Mouse (Mus musculus): ENCODE data around the gene Mprip. TPM values are rescaled to one million over a fixed set of nuclear protein-coding genes. Genes with fewer than 3 reads are reported as not detected.
"Not testable (repeated sequence)": the region's sequence is repeated elsewhere in the genome, so short reads cannot be mapped to it uniquely, and the experiment has no call there.

The Mprip gene
- polyA plus RNA-seq, 1 experiment: 3.0 TPM

GRCm38 (mm10) chr11:59719185-59719584 lies 58.1 kb downstream of the Mprip start:
- no peak overlapping the region for H3K4me3 ChIP-seq (replicated peaks)
- no peaks in the 10 kb centered on the region for H3K27me3 ChIP-seq (ENCODE audit: control insufficient read depth)
- peaks cover 8% of the 10 kb centered on the region for H3K36me3 ChIP-seq (ENCODE audit: control insufficient read depth)
- H3K4me1 ChIP-seq (ENCODE audit: control insufficient read depth): peaks cover 64% of the 10 kb centered on the region
- TF ChIP-seq GATA1 (IDR thresholded peaks at IDR 0.05; ENCODE audit: low read length): no peak
- TF ChIP-seq TAL1 (IDR thresholded peaks at IDR 0.05; ENCODE audit: low read length): no peak
- H3K9me3 ChIP-seq (ENCODE audit: control insufficient read depth, low read length): no peaks in the 10 kb centered on the region

GRCm38 (mm10) chr11:59721385-59721784 lies 60.3 kb downstream of the Mprip start:
- TF ChIP-seq TAL1 (IDR thresholded peaks at IDR 0.05; ENCODE audit: low read length) (no peak), GATA1 (IDR thresholded peaks at IDR 0.05; ENCODE audit: low read length) (no peak)
- Histone ChIP-seq H3K4me1 (ENCODE audit: control insufficient read depth) (peaks cover 52% of the 10 kb centered on the region), H3K9me3 (ENCODE audit: control insufficient read depth, low read length) (no peaks in the 10 kb centered on the region), H3K36me3 (ENCODE audit: control insufficient read depth) (peaks cover 7% of the 10 kb centered on the region), H3K27me3 (ENCODE audit: control insufficient read depth) (no peaks in the 10 kb centered on the region), H3K4me3 (replicated peaks) (no peak overlapping the region)

- Histone ChIP-seq H3K27me3 (ENCODE audit: control insufficient read depth) (no peaks in the 10 kb centered on the region), H3K36me3 (ENCODE audit: control insufficient read depth) (peaks cover 38% of the 10 kb centered on the region), H3K4me1 (ENCODE audit: control insufficient read depth) (peaks cover 9% of the 10 kb centered on the region), H3K4me3 (replicated peaks) (no peak overlapping the region), H3K9me3 (ENCODE audit: control insufficient read depth, low read length) (no peaks in the 10 kb centered on the region)
- TF ChIP-seq GATA1 (IDR thresholded peaks at IDR 0.05; ENCODE audit: low read length): no peak
- TF ChIP-seq TAL1 (IDR thresholded peaks at IDR 0.05; ENCODE audit: low read length): no peak
Observed at GRCm38 (mm10) chr11:59727204-59727603, 66.1 kb downstream of the Mprip start.

- no peaks in the 10 kb centered on the region for H3K27me3 ChIP-seq (ENCODE audit: control insufficient read depth)
- H3K4me1 ChIP-seq (ENCODE audit: control insufficient read depth): no peaks in the 10 kb centered on the region
- H3K9me3 ChIP-seq (ENCODE audit: control insufficient read depth, low read length): no peaks in the 10 kb centered on the region
- TF ChIP-seq GATA1 (IDR thresholded peaks at IDR 0.05; ENCODE audit: low read length) (no peak), TAL1 (IDR thresholded peaks at IDR 0.05; ENCODE audit: low read length) (no peak)
- H3K36me3 ChIP-seq (ENCODE audit: control insufficient read depth): peaks cover 64% of the 10 kb centered on the region
- H3K4me3 ChIP-seq (replicated peaks): no peak overlapping the region
Observed at GRCm38 (mm10) chr11:59731821-59732220, 70.7 kb downstream of the Mprip start.

GRCm38 (mm10) chr11:59732407-59733066 lies 71.4 kb downstream of the Mprip start:
- TF ChIP-seq GATA1 (IDR thresholded peaks at IDR 0.05; ENCODE audit: low read length): no peak
- TF ChIP-seq TAL1 (IDR thresholded peaks at IDR 0.05; ENCODE audit: low read length): no peak
- no peaks in the 10 kb centered on the region for H3K27me3 ChIP-seq (ENCODE audit: control insufficient read depth)
- no peaks in the 10 kb centered on the region for H3K9me3 ChIP-seq (ENCODE audit: control insufficient read depth, low read length)
- no peak overlapping the region for H3K4me3 ChIP-seq (replicated peaks)
- H3K36me3 ChIP-seq (ENCODE audit: control insufficient read depth): peaks cover 69% of the 10 kb centered on the region
- peaks cover under 1% of the 10 kb centered on the region; the same call in 1 of the 2 replicates for H3K4me1 ChIP-seq (ENCODE audit: control insufficient read depth)

- not testable (repeated sequence) for H3K4me3 ChIP-seq (replicated peaks); H3K27me3 ChIP-seq (ENCODE audit: control insufficient read depth); H3K9me3 ChIP-seq (ENCODE audit: control insufficient read depth, low read length); H3K4me1 ChIP-seq (ENCODE audit: control insufficient read depth)
- H3K36me3 ChIP-seq (ENCODE audit: control insufficient read depth): peaks cover 71% of the 10 kb centered on the region
Observed at GRCm38 (mm10) chr11:59733600-59733999, 72.5 kb downstream of the Mprip start.

GRCm38 (mm10) chr11:59734335-59734734 lies 73.2 kb downstream of the Mprip start:
- TF ChIP-seq TAL1 (IDR thresholded peaks at IDR 0.05; ENCODE audit: low read length) (no peak), GATA1 (IDR thresholded peaks at IDR 0.05; ENCODE audit: low read length) (no peak)
- H3K36me3 ChIP-seq (ENCODE audit: control insufficient read depth): peaks cover 73% of the 10 kb centered on the region
- no peaks in the 10 kb centered on the region for H3K9me3 ChIP-seq (ENCODE audit: control insufficient read depth, low read length)
- H3K27me3 ChIP-seq (ENCODE audit: control insufficient read depth): no peaks in the 10 kb centered on the region
- H3K4me1 ChIP-seq (ENCODE audit: control insufficient read depth): peaks cover 12% of the 10 kb centered on the region
- no peak overlapping the region for H3K4me3 ChIP-seq (replicated peaks)

- Histone ChIP-seq H3K36me3 (ENCODE audit: control insufficient read depth) (peaks cover 79% of the 10 kb centered on the region), H3K4me1 (ENCODE audit: control insufficient read depth) (peaks cover 20% of the 10 kb centered on the region)
- H3K4me3 ChIP-seq (replicated peaks); H3K27me3 ChIP-seq (ENCODE audit: control insufficient read depth); H3K9me3 ChIP-seq (ENCODE audit: control insufficient read depth, low read length): not testable (repeated sequence)
Observed at GRCm38 (mm10) chr11:59735938-59736337, 74.8 kb downstream of the Mprip start.

- Histone ChIP-seq H3K36me3 (ENCODE audit: control insufficient read depth) (peaks cover 79% of the 10 kb centered on the region), H3K4me3 (replicated peaks) (no peak overlapping the region), H3K4me1 (ENCODE audit: control insufficient read depth) (peaks cover 20% of the 10 kb centered on the region), H3K27me3 (ENCODE audit: control insufficient read depth) (no peaks in the 10 kb centered on the region), H3K9me3 (ENCODE audit: control insufficient read depth, low read length) (no peaks in the 10 kb centered on the region)
- no peak for TF ChIP-seq TAL1 (IDR thresholded peaks at IDR 0.05; ENCODE audit: low read length)
- TF ChIP-seq GATA1 (IDR thresholded peaks at IDR 0.05; ENCODE audit: low read length): no peak
Observed at GRCm38 (mm10) chr11:59737250-59737649, 76.1 kb downstream of the Mprip start.

GRCm38 (mm10) chr11:59739996-59740395 lies 78.9 kb downstream of the Mprip start:
- Histone ChIP-seq H3K36me3 (ENCODE audit: control insufficient read depth) (peaks cover 97% of the 10 kb centered on the region), H3K4me3 (replicated peaks) (no peak overlapping the region), H3K4me1 (ENCODE audit: control insufficient read depth) (peaks cover 20% of the 10 kb centered on the region), H3K27me3 (ENCODE audit: control insufficient read depth) (no peaks in the 10 kb centered on the region), H3K9me3 (ENCODE audit: control insufficient read depth, low read length) (no peaks in the 10 kb centered on the region)
- no peak for TF ChIP-seq GATA1 (IDR thresholded peaks at IDR 0.05; ENCODE audit: low read length)
- TF ChIP-seq TAL1 (IDR thresholded peaks at IDR 0.05; ENCODE audit: low read length): no peak

Measured in erythroblast, embryonic 14.5 days (primary cell).